Mouse (Mus musculus) left cerebral cortex, postnatal 10 days (tissue): Measurements from ENCODE around the gene Stard3. TPM values are rescaled to one million over a fixed set of nuclear protein-coding genes. Genes with fewer than 3 reads are reported as not detected.

Experiments used
- DNase-seq, 2 experiments: peaks; one replicate each; pipeline ENCODE4 v3.0.0; 2021 to 2022; ENCODE audit warnings: low spot score in 2 of 2, mixed read lengths in 1 of 2; ENCODE audit errors: extremely low spot score in 1 of 2
- intact Hi-C: fragments of 180-260 bp; cut with DNase I; formaldehyde crosslinking; loops from one replicate; pipeline ENCODE4 v1.15.1; 2025
- total RNA-seq, 2 experiments: library from RNA; stranded (reverse); gene quantifications; 2 replicates each; pipeline ENCODE4 v1.2.3; 2021

Gene Stard3
- total RNA-seq, 2 experiments from 2014 or later = 19.8 to 20.2 TPM

DNA sequence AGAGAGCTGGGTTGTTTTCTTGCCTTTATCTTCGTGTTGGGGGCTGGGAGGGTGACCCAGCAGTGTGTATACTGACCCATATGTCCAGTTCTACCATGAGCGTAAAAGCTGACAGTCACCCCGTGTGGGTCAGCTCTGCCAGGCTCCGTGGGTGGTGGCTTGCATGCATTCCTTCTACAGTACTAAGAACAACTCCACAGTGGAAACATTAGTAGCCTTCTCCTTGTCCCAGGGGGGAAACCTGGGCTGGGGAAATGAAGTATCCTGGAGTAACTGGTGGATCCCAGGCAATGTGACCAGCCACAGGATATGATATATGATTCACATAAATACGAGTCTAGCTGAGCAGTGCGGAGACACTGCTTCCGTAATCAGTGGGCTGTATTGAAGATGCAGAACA, 55.6 kb downstream of the Stard3 start:
- intact Hi-C loops = no loop called here

GRCm38 (mm10) chr11:98414162-98414561, 56.0 kb downstream of the Stard3 start:
- intact Hi-C loops = no loop called here
- no peak for DNase-seq

More for the DNA sequence above, 55.6 kb downstream of the Stard3 start:
- DNase-seq = no peak

DNA sequence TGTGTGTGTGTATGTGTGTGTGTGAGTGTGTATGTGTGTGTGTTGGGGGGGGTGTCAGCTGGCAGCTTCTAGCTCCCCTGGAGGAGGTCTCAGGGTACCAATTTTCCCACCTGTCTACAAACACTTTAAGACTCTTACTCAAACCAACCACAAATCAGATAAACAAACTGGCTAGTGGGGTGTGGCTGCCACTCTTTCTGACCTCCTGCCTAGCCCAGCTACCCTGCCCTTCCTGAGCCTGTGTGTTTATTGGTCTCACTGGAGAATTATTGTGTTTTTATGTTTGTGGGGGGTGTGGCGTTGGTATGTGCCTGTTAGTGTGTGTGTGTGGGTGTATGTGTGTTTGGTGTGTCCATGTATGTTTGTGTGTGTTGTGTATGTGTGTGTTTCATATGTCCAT, 58.9 kb downstream of the Stard3 start:
- intact Hi-C loops = no loop called here
- DNase-seq = no peak

- DNase-seq = no peak
- intact Hi-C loops = no loop called here
These were observed 60.1 kb downstream of the Stard3 start for GRCm38 (mm10) chr11:98418273-98418672.

- no peak for DNase-seq
- intact Hi-C loops = no loop called here
These were observed 60.9 kb downstream of the Stard3 start for GRCm38 (mm10) chr11:98418939-98419547.

GRCm38 (mm10) chr11:98426592-98426991, 68.4 kb downstream of the Stard3 start:
- no peak for DNase-seq
- intact Hi-C loops = no loop called here

GRCm38 (mm10) chr11:98428436-98428835, 70.3 kb downstream of the Stard3 start:
- intact Hi-C loops = no loop called here
- DNase-seq = no peak

Other genes starting within 250 kb of the Stard3 start
- 10 to 100 TPM; 29.7 to 34.5 TPM for gene Fbxl20, start 208.0 kb upstream of the Stard3 start, total RNA-seq
- 10 to 100 TPM; 45.9 to 48.9 TPM for gene Med1, start 165.1 kb upstream of the Stard3 start, total RNA-seq
- gene Cdk12, start 155.3 kb upstream of the Stard3 start, total RNA-seq = 10 to 100 TPM; 34.4 to 35.4 TPM
- gene Neurod2, start 28.7 kb upstream of the Stard3 start, total RNA-seq = 10 to 100 TPM; 63.4 to 67.0 TPM
- 100 to 1,000 TPM in 1 of 2 experiments, 10 to 100 TPM in 1; 59.5 to 126 TPM for gene Ppp1r1b, start 10.0 kb upstream of the Stard3 start, total RNA-seq
- 1 to 10 TPM; 5.4 to 6.9 TPM for gene Tcap, start 25.4 kb downstream of the Stard3 start, total RNA-seq
- 1 to 10 TPM in 1 of 2 experiments, under 1 TPM in 1; 0.61 to 1.1 TPM for gene Pnmt, start 28.1 kb downstream of the Stard3 start, total RNA-seq
- 10 to 100 TPM in 1 of 2 experiments, 1 to 10 TPM in 1; 8.6 to 10.1 TPM for gene Pgap3, start 42.1 kb downstream of the Stard3 start, total RNA-seq
- gene Erbb2, start 54.1 kb downstream of the Stard3 start, total RNA-seq = 1 to 10 TPM; 2.4 TPM
- 100 to 1,000 TPM; 104 to 117 TPM for gene Mien1, start 80.6 kb downstream of the Stard3 start, total RNA-seq
- gene Grb7, start 88.0 kb downstream of the Stard3 start, total RNA-seq = 1 to 10 TPM; 2.1 to 2.6 TPM
- under 1 TPM; 0.34 TPM for gene Ikzf3, start 187.7 kb downstream of the Stard3 start, total RNA-seq
- not detected for gene Zpbp2, start 192.7 kb downstream of the Stard3 start, total RNA-seq
- gene Ormdl3, start 229.0 kb downstream of the Stard3 start, total RNA-seq = 10 to 100 TPM; 44.1 to 49.6 TPM
- not detected for gene Lrrc3c, start 239.9 kb downstream of the Stard3 start, total RNA-seq